Mouse (Mus musculus) cerebellum, adult 2 months (tissue): ENCODE data around the gene Tmem184b.

Source experiments
- CTCF ChIP-seq: fragments of 200-500 bp; IDR thresholded peaks from 2 replicates; pipeline ENCODE4 v1.5.1; 2011; ENCODE audit warnings: low read depth, mild to moderate bottlenecking, control low read depth, low read length, moderate library complexity, borderline replicate concordance; ENCODE audit not compliant: insufficient read depth
- POLR2A ChIP-seq: fragments of 200-500 bp; IDR thresholded peaks from 2 replicates; pipeline ENCODE4 v1.6.1; 2011; ENCODE audit warnings: low read length, control low read depth, borderline replicate concordance; ENCODE audit not compliant: insufficient read depth

DNA sequence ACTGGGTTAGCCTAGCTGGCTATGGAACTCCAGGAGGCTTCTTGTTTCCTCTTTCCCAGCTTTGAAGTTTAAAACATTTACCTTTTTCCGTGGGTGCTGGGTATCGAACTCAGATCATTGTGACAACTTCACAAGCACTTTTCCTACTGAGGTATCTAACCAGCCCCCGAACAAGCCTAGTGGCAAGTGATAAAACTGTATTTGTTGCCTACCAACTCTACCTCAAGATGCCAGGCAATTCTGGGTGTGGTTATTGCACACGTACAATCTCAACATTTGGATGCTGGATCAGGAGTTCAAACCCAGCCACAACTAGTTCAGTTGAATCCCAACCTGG lies 74.5 kb downstream of the Tmem184b start:
- TF ChIP-seq CTCF (no peak), POLR2A (no peak)
